Mouse (Mus musculus): ENCODE data around the gene Gxylt1. TPM values are rescaled to one million over a fixed set of nuclear protein-coding genes. Genes with fewer than 3 reads are reported as not detected.

Gene Gxylt1
- polyA plus RNA-seq, 1 experiment from 2014 or later, result 10.7 TPM

Other genes starting within 250 kb of the Gxylt1 start
- 75.1 and 78.7 TPM in 2 replicates for gene Yaf2, start 61.8 kb upstream of the Gxylt1 start, polyA plus RNA-seq (2014; fragmentation: Nextera tagmentation; extraction: Ambion mirVana)
- gene Zcrb1, start 123.2 kb upstream of the Gxylt1 start, polyA plus RNA-seq (2014; fragmentation: Nextera tagmentation; extraction: Ambion mirVana), result 125 and 137 TPM in 2 replicates
- 51.3 and 52.7 TPM in 2 replicates for gene Pphln1, start 123.2 kb upstream of the Gxylt1 start, polyA plus RNA-seq (2014; fragmentation: Nextera tagmentation; extraction: Ambion mirVana)